Mouse (Mus musculus) pancreas, adult 10 weeks (tissue): ENCODE results near the gene Lgals7. TPM values are rescaled to one million over a fixed set of nuclear protein-coding genes. Genes with fewer than 3 reads are reported as not detected.

Source experiments
- polyA plus RNA-seq: library from polyadenylated mRNA; stranded (reverse); fragments of 350-450 nt; fragmentation: Illumina TruSeq; extraction: RNeasy Lipid Tissue Mini Kit (QIAGEN cat#74804); gene quantifications from one replicate; pipeline ENCODE4 v1.2.3, GENCODE M21; 2015; ENCODE audit warnings: low read depth, low replicate concordance; ENCODE audit not compliant: insufficient read depth

Lgals7 gene
- polyA plus RNA-seq, result 7.5 TPM

GRCm38 (mm10) chr7:28863540-28863939 lies at the start of gene Lgals7:
Lgals7 (plus strand) TSS chr7:28863853.

GRCm38 (mm10) chr7:28824941-28825685 lies 38.5 kb upstream of the Lgals7 start, which contains the start of gene Ech1:
Ech1 (plus strand) TSS chr7:28825217.

GRCm38 (mm10) chr7:28833723-28834347 lies 29.8 kb upstream of the Lgals7 start, which contains the start of gene Lgals4:
Lgals4 (plus strand) TSS chr7:28833854.

GRCm38 (mm10) chr7:28881199-28881598 lies 17.5 kb downstream of the Lgals7 start, which contains the start of gene Capn12:
Capn12 (plus strand) TSS chr7:28881422.

Other genes starting within 250 kb of the Lgals7 start
- not detected for gene Acp7, start 232.5 kb upstream of the Lgals7 start, polyA plus RNA-seq
- not detected for gene Fbxo27, start 171.0 kb upstream of the Lgals7 start, polyA plus RNA-seq
- 2.8 TPM for gene Fbxo17, start 147.0 kb upstream of the Lgals7 start, polyA plus RNA-seq
- 42.5 TPM for gene Mrps12, start 122.0 kb upstream of the Lgals7 start, polyA plus RNA-seq
- 2.6 TPM for gene Sars2, start 121.9 kb upstream of the Lgals7 start, polyA plus RNA-seq
- not detected for gene Ccer2, start 107.7 kb upstream of the Lgals7 start, polyA plus RNA-seq
- gene Sirt2, start 97.1 kb upstream of the Lgals7 start, polyA plus RNA-seq, result 28.4 TPM
- 8.7 TPM for gene Nfkbib, start 96.3 kb upstream of the Lgals7 start, polyA plus RNA-seq
- gene Rinl, start 74.9 kb upstream of the Lgals7 start, polyA plus RNA-seq, result 1.8 TPM
- gene Hnrnpl, start 55.3 kb upstream of the Lgals7 start, polyA plus RNA-seq, result 78.4 TPM
- gene Ech1, start 38.6 kb upstream of the Lgals7 start, polyA plus RNA-seq, result 54.3 TPM
- 13.7 TPM for gene Lgals4, start 30.0 kb upstream of the Lgals7 start, polyA plus RNA-seq
- 0.26 TPM for gene Capn12, start 17.6 kb downstream of the Lgals7 start, polyA plus RNA-seq
- 71.1 TPM for gene Actn4, start 98.5 kb downstream of the Lgals7 start, polyA plus RNA-seq
- 94.8 TPM for gene Eif3k, start 118.0 kb downstream of the Lgals7 start, polyA plus RNA-seq
- gene Map4k1, start 118.2 kb downstream of the Lgals7 start, polyA plus RNA-seq, result 0.30 TPM